Mouse (Mus musculus) neural tube, embryonic 12.5 days (tissue): ENCODE data around the gene Gpc6. TPM values are rescaled to one million over a fixed set of nuclear protein-coding genes. Genes with fewer than 3 reads are reported as not detected.

Experiments used
- ATAC-seq: fragments of 200-750 bp; cut with Nextera tagmentation; 2 replicates; pipeline ENCODE4 v1.8.0; 2017; ENCODE audit warnings: low read depth, mild to moderate bottlenecking, moderate TSS enrichment, moderate library complexity; ENCODE audit not compliant: low FRiP score
- H3K27ac ChIP-seq: fragments of 300-500 bp; sonication (generic); 2 replicates; pipeline ENCODE4 v1.5.1; 2016
- H3K27me3 ChIP-seq: fragments of 300-500 bp; sonication (generic); replicated peaks from 2 replicates; pipeline ENCODE4 v1.6.1; 2016; ENCODE audit warnings: mild to moderate bottlenecking
- H3K36me3 ChIP-seq: fragments of 300-500 bp; sonication (generic); 2 replicates; pipeline ENCODE4 v1.6.1; 2016; ENCODE audit warnings: mild to moderate bottlenecking
- H3K4me1 ChIP-seq: fragments of 300-500 bp; sonication (generic); 2 replicates; pipeline ENCODE4 v1.6.1; 2016
- H3K4me2 ChIP-seq: fragments of 300-500 bp; sonication (generic); replicated peaks from 2 replicates; pipeline ENCODE4 v1.6.1; 2016; ENCODE audit warnings: mild to moderate bottlenecking
- H3K4me3 ChIP-seq: fragments of 300-500 bp; sonication (generic); 2 replicates; pipeline ENCODE4 v1.5.1; 2016
- H3K9ac ChIP-seq: fragments of 300-500 bp; sonication (generic); 2 replicates; pipeline ENCODE4 v1.6.1; 2016; ENCODE audit warnings: mild to moderate bottlenecking
- H3K9me3 ChIP-seq: fragments of 300-500 bp; sonication (generic); 2 replicates; pipeline ENCODE4 v1.6.1; 2016; ENCODE audit warnings: mild to moderate bottlenecking
- WGBS: fragments of 180-500 bp; shearing (Covaris S2); methylation state at CpG from one replicate; pipeline ENCODE4 v1.1.7; 2016; 5-methylcytosine and 5-hydroxymethylcytosine counted together
- polyA plus RNA-seq: library from polyadenylated mRNA; unstranded; fragments of >200 nt; fragmentation: Nextera tagmentation; extraction: Ambion mirVana; gene quantifications from 2 replicates; pipeline ENCODE4 v1.2.1, GENCODE M21; 2016

Gene Gpc6
- polyA plus RNA-seq, 1 experiment from 2014 or later, result 30.5 TPM

- Histone ChIP-seq H3K4me3 (no peak overlapping the region), H3K27me3 (no peaks in the 10 kb centered on the region), H3K27ac (no peak overlapping the region), H3K4me1 (peaks cover 21% of the 10 kb centered on the region), H3K9ac (no peak overlapping the region), H3K4me2 (peak overlapping the region; percentile 39), H3K36me3 (no peaks in the 10 kb centered on the region), H3K9me3 (no peaks in the 10 kb centered on the region)
- WGBS, result 11% methylated on average over 10 of the region's 10 CpGs
- peak; percentile 37 for ATAC-seq
Observed at GRCm38 (mm10) chr14:117905701-117906100, 980.6 kb downstream of the Gpc6 start.

- peaks cover 21% of the 10 kb centered on the region for H3K4me1 ChIP-seq
- H3K4me2 ChIP-seq, result peak overlapping the region; percentile 39; the same call in 1 of the 2 replicates
- no peak; the same call in 1 of the 2 replicates for ATAC-seq
- no peaks in the 10 kb centered on the region for H3K27me3 ChIP-seq
- no peaks in the 10 kb centered on the region for H3K36me3 ChIP-seq
- no peaks in the 10 kb centered on the region for H3K9me3 ChIP-seq
- no peak overlapping the region for H3K27ac ChIP-seq
- WGBS, result 37% methylated on average over 5 of the region's 5 CpGs
- no peak overlapping the region for H3K4me3 ChIP-seq
- no peak overlapping the region for H3K9ac ChIP-seq
Observed at GRCm38 (mm10) chr14:117906361-117906760, 981.2 kb downstream of the Gpc6 start.

GRCm38 (mm10) chr14:117908231-117908920, 983.3 kb downstream of the Gpc6 start:
- ATAC-seq, result no peak
- peaks cover 21% of the 10 kb centered on the region for H3K4me1 ChIP-seq
- WGBS, result 46% methylated on average over 8 of the region's 8 CpGs
- H3K27me3 ChIP-seq, result no peaks in the 10 kb centered on the region
- no peak overlapping the region for H3K9ac ChIP-seq
- H3K27ac ChIP-seq, result no peak overlapping the region
- no peak overlapping the region for H3K4me3 ChIP-seq
- no peaks in the 10 kb centered on the region for H3K9me3 ChIP-seq
- no peak overlapping the region for H3K4me2 ChIP-seq
- H3K36me3 ChIP-seq, result no peaks in the 10 kb centered on the region

GRCm38 (mm10) chr14:117909046-117909445, 983.9 kb downstream of the Gpc6 start:
- Histone ChIP-seq H3K27me3 (no peaks in the 10 kb centered on the region), H3K4me2 (no peak overlapping the region), H3K27ac (no peak overlapping the region), H3K36me3 (no peaks in the 10 kb centered on the region), H3K4me3 (no peak overlapping the region), H3K9ac (no peak overlapping the region), H3K9me3 (no peaks in the 10 kb centered on the region), H3K4me1 (peaks cover 21% of the 10 kb centered on the region)
- 69% methylated on average over 4 of the region's 4 CpGs for WGBS
- ATAC-seq, result no peak

GRCm38 (mm10) chr14:117910323-117910722, 985.2 kb downstream of the Gpc6 start:
- Histone ChIP-seq H3K9me3 (no peaks in the 10 kb centered on the region), H3K4me3 (no peak overlapping the region), H3K4me1 (peaks cover 19% of the 10 kb centered on the region), H3K36me3 (no peaks in the 10 kb centered on the region), H3K9ac (no peak overlapping the region), H3K4me2 (no peak overlapping the region), H3K27ac (no peak overlapping the region), H3K27me3 (no peaks in the 10 kb centered on the region)
- 14% methylated on average over 7 of the region's 7 CpGs for WGBS
- ATAC-seq, result no peak

GRCm38 (mm10) chr14:117912624-117913270, 987.6 kb downstream of the Gpc6 start:
- WGBS, result 90% methylated on average over 10 of the region's 10 CpGs
- no peak overlapping the region for H3K4me3 ChIP-seq
- H3K9me3 ChIP-seq, result no peaks in the 10 kb centered on the region
- H3K27me3 ChIP-seq, result no peaks in the 10 kb centered on the region
- no peak overlapping the region for H3K9ac ChIP-seq
- no peak overlapping the region for H3K4me2 ChIP-seq
- no peak for ATAC-seq
- H3K4me1 ChIP-seq, result 0 out of 2 replicates have a peak, but pooled peaks cover 6% of the 10 kb centered on the region
- H3K36me3 ChIP-seq, result no peaks in the 10 kb centered on the region
- no peak overlapping the region for H3K27ac ChIP-seq

- Histone ChIP-seq H3K9ac (no peak overlapping the region), H3K9me3 (no peaks in the 10 kb centered on the region), H3K4me3 (no peak overlapping the region), H3K27me3 (no peaks in the 10 kb centered on the region), H3K36me3 (no peaks in the 10 kb centered on the region), H3K4me1 (no peaks in the 10 kb centered on the region), H3K27ac (no peak overlapping the region), H3K4me2 (no peak overlapping the region)
- 72% methylated on average over 8 of the region's 8 CpGs for WGBS
- no peak for ATAC-seq
Observed at GRCm38 (mm10) chr14:117916577-117916976, 991.5 kb downstream of the Gpc6 start.

- H3K27ac ChIP-seq, result no peak overlapping the region
- no peak overlapping the region for H3K4me2 ChIP-seq
- WGBS, result 88% methylated on average over 10 of the region's 10 CpGs
- H3K9ac ChIP-seq, result no peak overlapping the region
- no peak overlapping the region for H3K4me3 ChIP-seq
- no peaks in the 10 kb centered on the region for H3K27me3 ChIP-seq
- no peaks in the 10 kb centered on the region for H3K36me3 ChIP-seq
- no peaks in the 10 kb centered on the region for H3K9me3 ChIP-seq
- no peak for ATAC-seq
- H3K4me1 ChIP-seq, result no peaks in the 10 kb centered on the region
Observed at GRCm38 (mm10) chr14:117918724-117919123, 993.6 kb downstream of the Gpc6 start.

GRCm38 (mm10) chr14:117919612-117920011, 994.5 kb downstream of the Gpc6 start:
- H3K27ac ChIP-seq, result no peak overlapping the region
- no peaks in the 10 kb centered on the region for H3K4me1 ChIP-seq
- no peak overlapping the region for H3K4me3 ChIP-seq
- 95% methylated on average over 5 of the region's 5 CpGs for WGBS
- H3K9me3 ChIP-seq, result no peaks in the 10 kb centered on the region
- H3K9ac ChIP-seq, result no peak overlapping the region
- no peak overlapping the region for H3K4me2 ChIP-seq
- H3K36me3 ChIP-seq, result no peaks in the 10 kb centered on the region
- H3K27me3 ChIP-seq, result no peaks in the 10 kb centered on the region
- no peak for ATAC-seq

GRCm38 (mm10) chr14:117921393-117922014, 996.4 kb downstream of the Gpc6 start:
- H3K4me2 ChIP-seq, result no peak overlapping the region
- no peak overlapping the region for H3K9ac ChIP-seq
- 68% methylated on average over 18 of the region's 18 CpGs for WGBS
- no peaks in the 10 kb centered on the region for H3K27me3 ChIP-seq
- no peaks in the 10 kb centered on the region for H3K36me3 ChIP-seq
- H3K27ac ChIP-seq, result no peak overlapping the region
- H3K4me3 ChIP-seq, result no peak overlapping the region
- no peaks in the 10 kb centered on the region for H3K4me1 ChIP-seq
- no peaks in the 10 kb centered on the region for H3K9me3 ChIP-seq
- ATAC-seq, result no peak

GRCm38 (mm10) chr14:117923667-117924066, 998.6 kb downstream of the Gpc6 start:
- no peak overlapping the region for H3K9ac ChIP-seq
- no peak overlapping the region for H3K27ac ChIP-seq
- H3K9me3 ChIP-seq, result no peaks in the 10 kb centered on the region
- no peaks in the 10 kb centered on the region for H3K4me1 ChIP-seq
- ATAC-seq, result no peak
- no peak overlapping the region for H3K4me3 ChIP-seq
- no peak overlapping the region for H3K4me2 ChIP-seq
- H3K36me3 ChIP-seq, result no peaks in the 10 kb centered on the region
- no peaks in the 10 kb centered on the region for H3K27me3 ChIP-seq
- WGBS, result 69% methylated on average over 8 of the region's 8 CpGs

- Histone ChIP-seq H3K27me3 (no peaks in the 10 kb centered on the region), H3K9ac (no peak overlapping the region), H3K36me3 (no peaks in the 10 kb centered on the region), H3K27ac (no peak overlapping the region), H3K4me3 (no peak overlapping the region), H3K4me2 (peak overlapping the region; percentile 35), H3K4me1 (peaks cover 18% of the 10 kb centered on the region), H3K9me3 (no peaks in the 10 kb centered on the region)
- 2% methylated on average over 13 of the region's 13 CpGs for WGBS
- ATAC-seq, result peak; percentile 41; the same call in 1 of the 2 replicates
Observed at GRCm38 (mm10) chr14:117930105-117930847, 1005.2 kb downstream of the Gpc6 start.
